Mouse (Mus musculus): Measurements from ENCODE around the gene Fam163b.

Fam163b gene

GRCm38 (mm10) chr2:27086483-27087010, 55.7 kb downstream of the Fam163b start:
- DNase-seq (ENCODE audit: low spot score): no peak

DNA sequence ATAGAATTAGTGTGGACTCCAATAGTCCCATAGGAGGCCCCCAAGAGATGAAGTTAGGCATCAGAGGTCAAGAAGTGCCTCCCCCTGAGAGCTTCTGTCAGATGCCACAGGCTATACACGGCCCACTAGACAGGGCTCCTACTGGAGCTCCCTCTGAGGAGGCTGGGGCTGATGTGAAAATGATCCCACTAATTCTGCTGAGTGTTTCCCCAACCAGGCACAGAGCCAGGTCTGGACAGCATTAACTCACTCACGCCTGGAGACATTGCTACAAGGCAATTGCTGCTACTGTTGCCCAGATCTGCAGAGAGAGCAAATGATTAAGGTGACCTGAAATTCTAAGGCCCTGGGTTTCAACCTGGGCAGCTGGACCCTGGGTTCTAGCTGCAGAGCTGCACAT, 56.5 kb downstream of the Fam163b start:
- DNase-seq (ENCODE audit: low spot score): no peak

DNA sequence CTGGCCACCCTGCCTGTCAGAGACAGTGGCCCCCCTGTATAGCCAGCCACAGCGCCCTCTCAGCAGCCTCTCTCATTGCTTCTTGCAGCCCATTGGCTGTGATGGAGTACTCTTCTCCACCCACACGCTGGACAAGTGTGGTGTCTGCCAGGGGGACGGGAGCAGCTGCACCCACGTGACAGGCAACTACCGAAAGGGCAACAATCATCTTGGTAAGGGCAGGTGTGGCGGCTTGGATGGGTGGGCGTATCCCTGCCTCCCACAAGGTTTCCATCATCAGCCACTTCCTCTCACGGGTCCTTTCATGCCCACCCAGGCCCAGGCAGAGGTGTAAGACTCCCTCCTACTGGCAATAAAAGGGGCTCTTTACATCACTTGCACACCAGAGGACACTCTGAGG, 57.3 kb downstream of the Fam163b start:
- no peak for DNase-seq (ENCODE audit: low spot score)

DNA sequence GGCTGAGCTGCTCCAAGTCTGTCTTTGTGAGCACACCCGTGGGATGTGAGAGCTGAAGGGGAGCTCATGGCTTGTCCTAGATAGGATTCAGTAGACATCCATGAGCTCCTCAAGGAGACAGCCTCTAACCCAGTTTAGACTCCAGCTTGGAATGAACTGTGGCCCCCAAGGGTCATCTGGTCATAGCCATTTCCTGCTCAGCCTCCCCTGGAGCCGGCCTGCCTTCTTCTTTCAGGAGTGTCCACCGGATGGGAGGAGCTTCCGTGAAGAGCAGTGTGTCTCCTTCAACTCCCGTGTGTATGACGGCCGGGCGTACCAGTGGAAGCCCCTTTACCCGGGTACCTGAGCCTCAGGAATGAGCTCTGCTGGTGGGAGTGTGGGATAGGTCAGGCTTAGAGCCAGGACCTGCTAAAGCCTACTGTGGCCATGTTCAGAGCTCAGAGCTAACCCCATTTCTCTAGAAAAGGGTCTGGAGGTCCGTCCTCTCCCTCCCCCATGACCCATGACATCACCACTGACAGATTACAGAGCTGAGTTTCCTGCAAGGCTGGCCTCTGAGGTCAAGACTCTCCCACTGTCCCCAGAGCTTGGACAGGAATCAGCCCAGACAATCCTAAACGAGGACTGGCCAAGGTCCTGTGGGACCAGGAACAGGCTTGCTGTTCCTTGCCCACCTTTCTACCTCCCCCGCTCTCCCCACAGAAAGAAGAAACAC, 58.4 kb downstream of the Fam163b start:
- DNase-seq (ENCODE audit: low spot score): no peak

GRCm38 (mm10) chr2:27079649-27080048, 62.6 kb downstream of the Fam163b start:
- DNase-seq (ENCODE audit: low spot score): no peak

DNA sequence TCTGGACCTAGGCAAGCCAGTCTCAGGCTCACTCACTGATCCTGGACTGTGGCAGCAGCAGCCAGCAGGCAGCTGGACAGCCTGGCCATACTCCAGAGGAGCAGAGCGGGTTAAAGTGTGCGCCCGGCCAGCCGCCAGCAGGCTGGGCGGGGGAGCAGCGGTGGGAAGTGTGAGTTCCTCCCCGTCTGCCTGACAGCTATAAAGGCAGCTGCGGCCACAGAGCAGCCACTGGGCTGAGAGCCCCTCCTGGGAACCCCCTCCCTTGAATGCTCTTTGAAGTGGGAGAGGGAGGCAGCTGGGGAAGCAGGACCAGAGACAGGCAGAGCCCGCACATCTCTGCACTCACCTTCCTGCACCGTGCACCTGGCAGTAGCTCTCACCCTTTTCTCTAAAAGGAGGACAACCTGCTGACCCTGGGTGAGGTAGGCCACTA, 63.1 kb downstream of the Fam163b start, which contains the start of gene Adamtsl2:
Gene Adamtsl2, plus strand, starts transcription at position 228 of the 433 bp plus-strand sequence.
- DNase-seq (ENCODE audit: low spot score): peak; percentile 57

DNA sequence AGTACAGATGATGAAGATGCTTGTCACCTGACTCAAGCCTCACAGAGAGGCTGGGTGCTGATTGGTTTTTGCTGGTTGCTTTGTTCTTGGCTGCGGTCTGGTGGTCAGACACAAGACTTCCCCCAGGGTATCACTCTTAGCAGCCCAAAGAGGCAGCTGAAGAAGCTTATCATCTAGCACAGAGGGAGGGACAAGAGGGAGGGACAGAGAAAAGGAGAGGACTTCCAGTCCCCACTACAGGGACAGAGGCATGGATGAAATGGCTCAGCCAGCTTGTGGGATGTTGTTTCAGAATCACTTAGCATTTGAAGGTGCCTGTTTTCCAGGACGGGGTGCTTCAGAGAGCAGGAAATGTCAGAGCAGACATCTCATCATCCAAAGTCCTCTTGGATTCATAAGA, 64.0 kb downstream of the Fam163b start:
- DNase-seq (ENCODE audit: low spot score): no peak

- DNase-seq (ENCODE audit: low spot score): no peak
Measured at GRCm38 (mm10) chr2:27077655-27078244, 64.5 kb downstream of the Fam163b start.

DNA sequence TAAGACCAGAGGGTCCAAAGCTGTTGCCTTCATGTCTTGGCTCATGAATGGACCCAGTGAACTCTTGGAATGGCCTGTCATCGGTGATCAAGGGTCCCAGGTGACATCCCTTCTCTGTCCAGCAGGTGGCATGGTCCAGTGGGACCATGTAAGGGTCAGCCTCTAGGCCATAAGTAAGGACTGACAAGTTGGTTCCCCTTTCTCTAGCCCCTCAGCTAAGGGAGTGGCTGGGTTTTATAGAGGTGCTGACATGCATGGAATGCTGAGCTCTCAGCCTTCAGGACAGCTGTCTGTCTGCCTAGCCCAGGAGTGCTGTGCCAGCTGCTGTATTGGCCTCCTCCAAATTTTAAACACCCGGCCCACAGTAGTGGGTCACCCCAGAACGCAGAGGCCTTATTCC, 66.8 kb downstream of the Fam163b start:
- peak; percentile 55 for DNase-seq (ENCODE audit: low spot score)

- no peak for DNase-seq (ENCODE audit: low spot score)
Measured at GRCm38 (mm10) chr2:27074804-27075203, 67.5 kb downstream of the Fam163b start.

GRCm38 (mm10) chr2:27073407-27073806, 68.9 kb downstream of the Fam163b start:
- no peak for DNase-seq (ENCODE audit: low spot score)

- no peak for DNase-seq (ENCODE audit: low spot score)
Measured at GRCm38 (mm10) chr2:27071978-27072377, 70.3 kb downstream of the Fam163b start, which contains the start of gene Mymk. TSS of gene Mymk (minus strand) at chr2:27072179.

DNA sequence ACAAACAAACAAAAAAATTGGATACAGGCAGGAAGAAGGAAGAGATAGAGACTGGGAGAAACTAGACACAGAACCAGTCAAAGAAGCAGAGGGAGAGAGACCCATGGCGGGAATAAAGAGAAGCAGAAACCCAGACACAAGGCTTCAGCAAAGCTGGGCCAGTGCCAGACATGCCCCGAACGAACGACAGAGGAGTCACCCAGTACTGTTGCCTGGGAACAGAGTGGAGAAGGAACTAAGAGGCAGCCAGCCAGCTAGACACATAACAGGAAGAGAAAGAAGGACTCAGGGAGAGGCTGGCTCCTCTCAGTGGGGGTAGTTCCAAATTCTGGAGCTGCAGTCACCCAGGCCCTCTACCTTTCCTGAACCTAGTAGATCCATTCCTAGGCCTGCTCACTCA, 71.2 kb downstream of the Fam163b start:
- DNase-seq (ENCODE audit: low spot score): peak; percentile 93

DNA sequence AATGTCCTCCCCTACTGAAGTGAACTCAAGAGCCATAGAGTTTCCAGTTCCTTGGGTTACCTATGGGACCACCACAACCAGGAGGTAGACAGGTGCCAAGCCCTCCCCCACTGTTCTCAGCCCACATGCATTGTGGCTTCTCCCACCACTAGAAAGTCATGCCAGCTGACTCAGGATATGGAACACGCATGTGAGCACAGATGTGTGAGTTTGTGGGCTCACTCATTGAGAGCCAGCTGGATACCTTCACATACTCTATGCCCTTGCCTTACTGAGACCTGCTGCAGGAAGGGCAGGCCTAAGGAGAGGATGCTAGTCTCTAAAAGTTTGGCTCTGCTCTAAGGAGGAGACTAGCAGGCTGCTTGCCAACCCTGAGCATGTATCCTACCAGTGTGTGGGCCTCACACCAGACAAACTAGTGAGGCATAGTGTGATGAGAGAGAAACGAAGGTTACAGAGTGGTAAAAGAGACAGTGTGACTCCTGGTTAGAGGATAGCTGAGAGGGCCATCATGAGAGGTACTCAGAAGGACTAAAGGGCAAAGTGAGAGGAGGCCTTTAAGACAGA, 72.0 kb downstream of the Fam163b start:
- DNase-seq (ENCODE audit: low spot score): no peak

DNA sequence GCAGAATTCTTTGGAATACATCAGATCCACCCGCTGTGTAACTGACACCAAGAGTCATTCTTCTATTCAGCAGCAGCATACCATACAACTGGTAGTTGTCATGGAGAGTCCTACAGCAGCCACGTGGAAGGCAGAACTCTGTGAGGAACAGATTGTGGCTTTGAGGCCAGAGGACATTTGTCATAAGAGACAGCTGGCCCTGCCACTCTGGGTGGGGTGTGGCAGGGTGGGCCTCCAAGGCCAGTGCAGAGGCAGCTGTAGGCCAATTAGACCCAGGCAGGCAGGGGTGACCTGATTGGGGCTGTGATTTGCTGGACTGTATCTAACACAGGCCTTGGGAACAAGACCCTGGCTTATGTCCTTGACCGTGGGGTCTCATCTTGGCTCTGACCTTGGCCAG, 72.6 kb downstream of the Fam163b start:
- DNase-seq (ENCODE audit: low spot score): no peak

DNA sequence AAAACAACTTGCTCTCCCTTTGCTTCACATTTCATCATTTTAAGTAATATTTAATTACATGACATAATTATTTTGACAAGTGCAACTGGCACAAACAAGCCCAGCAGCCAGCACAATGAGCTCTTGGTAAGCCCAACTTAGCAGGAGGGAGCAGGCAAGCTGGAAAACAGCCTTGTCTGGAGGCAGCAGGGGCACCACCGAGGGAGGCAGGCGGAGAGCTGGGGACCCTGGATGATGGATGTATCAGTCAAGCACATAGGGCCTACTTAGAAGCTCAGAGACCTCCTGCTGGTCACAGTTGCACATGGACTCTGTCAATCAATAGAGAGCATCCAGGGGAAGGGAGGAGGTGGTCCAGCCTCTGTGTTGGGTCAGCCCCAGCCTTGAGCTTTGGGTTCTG, 74.3 kb downstream of the Fam163b start:
- DNase-seq (ENCODE audit: low spot score): no peak

GRCm38 (mm10) chr2:27067124-27067523, 75.2 kb downstream of the Fam163b start:
- no peak for DNase-seq (ENCODE audit: low spot score)

Measured in layer of hippocampus, adult 11-12 months (tissue).